Mouse (Mus musculus): ENCODE data around the gene Rpgrip1.

DNA sequence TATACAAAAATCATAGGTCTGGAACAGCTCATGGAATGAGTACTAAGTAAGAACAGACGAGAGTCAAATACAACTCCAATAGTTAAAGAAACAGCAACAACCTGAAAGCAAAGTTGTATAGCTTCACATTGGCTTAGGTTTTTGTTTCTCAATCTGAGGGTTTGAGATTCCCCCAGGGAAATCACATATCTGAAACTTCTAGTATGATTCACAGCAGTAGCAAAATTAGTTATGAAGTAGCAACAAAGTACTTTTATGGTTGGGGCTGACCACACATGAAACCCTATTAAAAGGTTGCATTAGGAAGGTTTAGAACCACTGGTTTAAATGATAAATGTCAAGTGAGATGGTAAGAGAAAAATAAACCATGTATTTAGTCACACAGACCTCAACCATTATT lies 16.0 kb upstream of the Rpgrip1 start:
- TF ChIP-seq POLR2A (IDR thresholded peaks at IDR 0.05; ENCODE audit: borderline replicate concordance, extremely low read depth, insufficient read depth, insufficient read length, poor library complexity, severe bottlenecking) (no peak), CTCF (IDR thresholded peaks at IDR 0.05; ENCODE audit: borderline replicate concordance, extremely low read depth, insufficient read depth, insufficient read length) (no peak)

Measured in brain, embryonic 14.5 days (tissue).